8 mouse cellular contexts compared by ENCODE assay signal in the genomic region with DNA sequence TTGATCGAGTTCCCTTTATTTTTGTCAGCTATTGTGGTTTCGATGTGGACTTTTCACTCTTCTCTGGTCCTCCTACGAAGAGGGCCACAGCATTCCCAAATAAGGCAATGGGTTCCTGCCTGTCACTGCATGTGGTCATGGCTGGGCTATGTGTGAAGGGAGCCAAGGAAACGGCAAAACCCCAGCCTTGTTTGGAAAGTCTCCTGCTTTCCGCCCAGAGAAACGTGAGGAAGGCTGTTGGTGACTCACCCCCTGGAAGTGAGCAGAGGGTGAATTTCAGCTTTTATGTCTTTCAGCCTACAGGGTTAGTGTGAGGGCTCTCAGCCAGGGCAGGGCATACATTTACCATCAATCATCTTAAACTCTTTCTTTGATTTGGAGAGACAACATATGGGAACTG.
DNase-seq lines count a peak whose midpoint lies in the region; ATAC-seq and TF ChIP-seq lines count a peak whose summit lies in the region.

No protein-coding gene starts in this region.

- WGBS in intestine, embryonic 14.5 days, result 35% methylated on average over 6 of the region's 6 CpGs
- 51% methylated on average over 6 of the region's 6 CpGs for WGBS in intestine, postnatal 0 days
- WGBS in hindbrain, postnatal 0 days, result 42% methylated on average over 6 of the region's 6 CpGs
- 32% methylated on average over 6 of the region's 6 CpGs for WGBS in limb, embryonic 13.5 days
- 44% methylated on average over 6 of the region's 6 CpGs for WGBS in midbrain, embryonic 12.5 days
- WGBS in stomach, embryonic 15.5 days, result 35% methylated on average over 6 of the region's 6 CpGs

- intact Hi-C loops in gastrocnemius, postnatal 36 days (cut with DNase I), result loop anchor here (10.0 kb wide), 2 partner anchors 423 to 573 kb away; no protein-coding TSS in a partner anchor

- ATAC-seq in intestine, embryonic 14.5 days (replicated peaks; ENCODE audit: low FRiP score, low TSS enrichment, low read depth), result peak; percentile 74
- ATAC-seq in intestine, postnatal 0 days, result no peak
- ATAC-seq in hindbrain, postnatal 0 days, result peak; percentile 72
- peak; percentile 80 for ATAC-seq in limb, embryonic 13.5 days (ENCODE audit: low FRiP score, low read depth)
- 0 out of 2 replicates have a peak, but pooled peaks have one; percentile 24 for ATAC-seq in midbrain, embryonic 12.5 days (ENCODE audit: low FRiP score, low read depth)
- ATAC-seq in stomach, embryonic 15.5 days (ENCODE audit: insufficient read depth, low FRiP score, low read depth), result peak; percentile 73; the same call in 1 of the 2 replicates

- no peak for DNase-seq in intestine, embryonic 14.5 days (ENCODE audit: low spot score)
- DNase-seq in embryo, embryonic 10 days (ENCODE audit: low spot score), result peak; percentile 39
- DNase-seq in gastrocnemius, postnatal 36 days, result peak; percentile 19 to 31
- DNase-seq in hindbrain, postnatal 0 days (ENCODE audit: low spot score), result peak; percentile 43

- no peak overlapping the region for H3K4me2 ChIP-seq in intestine, embryonic 14.5 days (ENCODE audit: low read length)
- H3K4me2 ChIP-seq in intestine, postnatal 0 days (replicated peaks; ENCODE audit: low read depth), result no peak overlapping the region
- H3K4me2 ChIP-seq in hindbrain, postnatal 0 days (ENCODE audit: low read depth, low read length), result no peak overlapping the region
- H3K4me2 ChIP-seq in limb, embryonic 13.5 days (replicated peaks), result peak overlapping the region; percentile 55; the same call in 1 of the 2 replicates
- no peak overlapping the region for H3K4me2 ChIP-seq in midbrain, embryonic 12.5 days (replicated peaks)
- H3K4me2 ChIP-seq in stomach, embryonic 15.5 days, result no peak overlapping the region; the same call in 1 of the 2 replicates

- H3K27me3 ChIP-seq in intestine, embryonic 14.5 days (replicated peaks; ENCODE audit: control insufficient read depth, insufficient read depth, low read length), result peaks cover 15% of the 10 kb centered on the region; the same call in 1 of the 2 replicates
- no peaks in the 10 kb centered on the region for H3K27me3 ChIP-seq in intestine, postnatal 0 days (replicated peaks; ENCODE audit: control insufficient read depth, insufficient read depth, low read length)
- H3K27me3 ChIP-seq in hindbrain, postnatal 0 days (ENCODE audit: insufficient read depth, low read length), result no peaks in the 10 kb centered on the region
- H3K27me3 ChIP-seq in limb, embryonic 13.5 days, result peaks cover 44% of the 10 kb centered on the region; the same call in 1 of the 2 replicates
- peaks cover 58% of the 10 kb centered on the region for H3K27me3 ChIP-seq in midbrain, embryonic 12.5 days
- peaks cover 2% of the 10 kb centered on the region; the same call in 1 of the 2 replicates for H3K27me3 ChIP-seq in stomach, embryonic 15.5 days (replicated peaks)

- no peak overlapping the region for H3K4me3 ChIP-seq in intestine, embryonic 14.5 days (ENCODE audit: low read depth, low read length)
- no peak overlapping the region for H3K4me3 ChIP-seq in intestine, postnatal 0 days (ENCODE audit: low read depth, low read length)
- no peak overlapping the region for H3K4me3 ChIP-seq in hindbrain, postnatal 0 days (ENCODE audit: low read length)
- no peak overlapping the region for H3K4me3 ChIP-seq in limb, embryonic 13.5 days
- H3K4me3 ChIP-seq in midbrain, embryonic 12.5 days, result no peak overlapping the region
- H3K4me3 ChIP-seq in stomach, embryonic 15.5 days (replicated peaks), result no peak overlapping the region

- TF ChIP-seq CTCF in intestine, postnatal 0 days (IDR thresholded peaks at IDR 0.05; ENCODE audit: low read depth), result no peak
- TF ChIP-seq CTCF in hindbrain, postnatal 0 days (IDR thresholded peaks at IDR 0.05; ENCODE audit: low read depth), result no peak

- H3K27ac ChIP-seq in intestine, embryonic 14.5 days (ENCODE audit: low read depth), result peak overlapping the region; percentile 87
- H3K27ac ChIP-seq in intestine, postnatal 0 days (ENCODE audit: low read depth, low read length), result no peak overlapping the region; the same call in 1 of the 2 replicates
- peak overlapping the region; percentile 79 for H3K27ac ChIP-seq in hindbrain, postnatal 0 days
- H3K27ac ChIP-seq in limb, embryonic 13.5 days, result no peak overlapping the region; the same call in 1 of the 2 replicates
- peak overlapping the region; percentile 85 for H3K27ac ChIP-seq in midbrain, embryonic 12.5 days (replicated peaks)
- peak overlapping the region; percentile 84 for H3K27ac ChIP-seq in stomach, embryonic 15.5 days

- no peaks in the 10 kb centered on the region for H3K4me1 ChIP-seq in intestine, embryonic 14.5 days (replicated peaks; ENCODE audit: control insufficient read depth, insufficient read depth, low read length)
- no peaks in the 10 kb centered on the region for H3K4me1 ChIP-seq in intestine, postnatal 0 days (replicated peaks; ENCODE audit: control insufficient read depth, insufficient read depth, low read length)
- no peaks in the 10 kb centered on the region for H3K4me1 ChIP-seq in hindbrain, postnatal 0 days (ENCODE audit: insufficient read depth, low read length)
- H3K4me1 ChIP-seq in limb, embryonic 13.5 days, result 0 out of 2 replicates have a peak, but pooled peaks cover 3% of the 10 kb centered on the region
- H3K4me1 ChIP-seq in midbrain, embryonic 12.5 days, result peaks cover 3% of the 10 kb centered on the region; the same call in 1 of the 2 replicates
- H3K4me1 ChIP-seq in stomach, embryonic 15.5 days, result no peaks in the 10 kb centered on the region

- H3K9ac ChIP-seq in intestine, embryonic 14.5 days (ENCODE audit: low read length), result no peak overlapping the region
- H3K9ac ChIP-seq in intestine, postnatal 0 days (ENCODE audit: low read depth, low read length), result no peak overlapping the region
- no peak overlapping the region for H3K9ac ChIP-seq in hindbrain, postnatal 0 days (replicated peaks; ENCODE audit: low read length)
- H3K9ac ChIP-seq in limb, embryonic 13.5 days, result no peak overlapping the region
- no peak overlapping the region for H3K9ac ChIP-seq in midbrain, embryonic 12.5 days (replicated peaks)
- no peak overlapping the region for H3K9ac ChIP-seq in stomach, embryonic 15.5 days

- no peaks in the 10 kb centered on the region for H3K36me3 ChIP-seq in intestine, embryonic 14.5 days (ENCODE audit: control insufficient read depth, insufficient read depth, low read length)
- H3K36me3 ChIP-seq in intestine, postnatal 0 days (ENCODE audit: control insufficient read depth, insufficient read depth), result no peaks in the 10 kb centered on the region
- H3K36me3 ChIP-seq in hindbrain, postnatal 0 days (ENCODE audit: insufficient read depth, low read length), result no peaks in the 10 kb centered on the region
- H3K36me3 ChIP-seq in limb, embryonic 13.5 days, result no peaks in the 10 kb centered on the region
- H3K36me3 ChIP-seq in midbrain, embryonic 12.5 days, result no peaks in the 10 kb centered on the region
- no peaks in the 10 kb centered on the region for H3K36me3 ChIP-seq in stomach, embryonic 15.5 days

- no peaks in the 10 kb centered on the region for H3K9me3 ChIP-seq in intestine, embryonic 14.5 days (ENCODE audit: control insufficient read depth, low read length)
- H3K9me3 ChIP-seq in intestine, postnatal 0 days (ENCODE audit: control insufficient read depth), result no peaks in the 10 kb centered on the region
- H3K9me3 ChIP-seq in hindbrain, postnatal 0 days (ENCODE audit: low read length), result no peaks in the 10 kb centered on the region
- no peaks in the 10 kb centered on the region for H3K9me3 ChIP-seq in limb, embryonic 13.5 days
- H3K9me3 ChIP-seq in midbrain, embryonic 12.5 days, result no peaks in the 10 kb centered on the region
- H3K9me3 ChIP-seq in stomach, embryonic 15.5 days, result no peaks in the 10 kb centered on the region

Comparison
In these comparisons a context has a peak if more than half of its experiments do, and no peak if none do; other contexts are left out.
1. H3K27ac ChIP-seq: peak in intestine, embryonic 14.5 days (single experiment), hindbrain, postnatal 0 days (single experiment), midbrain, embryonic 12.5 days (single experiment) and stomach, embryonic 15.5 days (single experiment); none in intestine, postnatal 0 days (single experiment) and limb, embryonic 13.5 days (single experiment).